Mouse (Mus musculus): ENCODE data around the gene Zscan26.
"Not testable (repeated sequence)": the region's sequence is repeated elsewhere in the genome, so short reads cannot be mapped to it uniquely, and the experiment has no call there.

The Zscan26 gene

GRCm38 (mm10) chr13:21453449-21453848 is at the start of gene Zscan26:
TSS of gene Zscan26 (minus strand) at chr13:21453730.
- DNase-seq (ENCODE audit: low spot score), result peak; percentile 73

- DNase-seq (ENCODE audit: low spot score), result no peak
These were observed 48.8 kb upstream of the Zscan26 start for GRCm38 (mm10) chr13:21502296-21502695.

- not testable (repeated sequence) for DNase-seq (ENCODE audit: low spot score)
These were observed 47.7 kb upstream of the Zscan26 start, which contains the start of gene Gm11273 for GRCm38 (mm10) chr13:21501182-21501581. TSS of gene Gm11273 (minus strand) at chr13:21501418.

GRCm38 (mm10) chr13:21495080-21495479 is 41.5 kb upstream of the Zscan26 start, which contains the start of gene AK157302:
TSS of gene AK157302 (plus strand) at chr13:21495223.
- no peak for DNase-seq (ENCODE audit: low spot score)

- DNase-seq (ENCODE audit: low spot score), result no peak
These were observed 39.3 kb upstream of the Zscan26 start for GRCm38 (mm10) chr13:21492847-21493246.

GRCm38 (mm10) chr13:21486881-21487280 is 33.4 kb upstream of the Zscan26 start:
- DNase-seq (ENCODE audit: low spot score), result no peak

GRCm38 (mm10) chr13:21478759-21479670 is 25.5 kb upstream of the Zscan26 start, which contains the start of the genes Zkscan4 and Gm10065:
TSS of gene Zkscan4 (plus strand) at chr13:21478907.
TSS of gene Gm10065 (minus strand) at chr13:21479441.
- peak; percentile 57 for DNase-seq (ENCODE audit: low spot score)

GRCm38 (mm10) chr13:21472427-21472826 is 18.9 kb upstream of the Zscan26 start:
- DNase-seq (ENCODE audit: low spot score), result no peak

GRCm38 (mm10) chr13:21469097-21469496 is 15.6 kb upstream of the Zscan26 start:
- no peak for DNase-seq (ENCODE audit: low spot score)

GRCm38 (mm10) chr13:21468061-21469019 is 14.8 kb upstream of the Zscan26 start, which contains the start of gene Nkapl:
TSS of gene Nkapl (minus strand) at chr13:21468509.
- peak; percentile 56 for DNase-seq (ENCODE audit: low spot score)

GRCm38 (mm10) chr13:21467336-21467735 is 13.8 kb upstream of the Zscan26 start:
- DNase-seq (ENCODE audit: low spot score), result no peak

GRCm38 (mm10) chr13:21462516-21462915 is 9.0 kb upstream of the Zscan26 start:
- DNase-seq (ENCODE audit: low spot score), result not testable (repeated sequence)

GRCm38 (mm10) chr13:21456347-21456746 is 2.8 kb upstream of the Zscan26 start:
- DNase-seq (ENCODE audit: low spot score), result no peak

GRCm38 (mm10) chr13:21454133-21454532 is 603 bp upstream of the Zscan26 start:
- no peak for DNase-seq (ENCODE audit: low spot score)

- DNase-seq (ENCODE audit: low spot score), result no peak
These were observed 488 bp downstream of the Zscan26 start for GRCm38 (mm10) chr13:21453042-21453441.

GRCm38 (mm10) chr13:21447856-21448614 is 5.5 kb downstream of the Zscan26 start:
- no peak for DNase-seq (ENCODE audit: low spot score)

- DNase-seq (ENCODE audit: low spot score), result no peak
These were observed 6.7 kb downstream of the Zscan26 start for GRCm38 (mm10) chr13:21446796-21447195.

- no peak for DNase-seq (ENCODE audit: low spot score)
These were observed 12.3 kb downstream of the Zscan26 start for GRCm38 (mm10) chr13:21441207-21441572.

GRCm38 (mm10) chr13:21440503-21441206 is 12.9 kb downstream of the Zscan26 start, which contains the start of gene Pgbd1:
TSS of gene Pgbd1 (minus strand) at chr13:21441058.
- DNase-seq (ENCODE audit: low spot score), result peak; percentile 46

- DNase-seq (ENCODE audit: low spot score), result no peak
These were observed 18.1 kb downstream of the Zscan26 start for GRCm38 (mm10) chr13:21435476-21435875.

GRCm38 (mm10) chr13:21427631-21428030 is 25.9 kb downstream of the Zscan26 start:
- no peak for DNase-seq (ENCODE audit: low spot score)
